Mouse (Mus musculus): ENCODE data around the gene Tbc1d2.
A peak's percentile ranks its signal among the peaks of the same experiment; 100 is the strongest.
"Not testable (repeated sequence)": the region's sequence is repeated elsewhere in the genome, so short reads cannot be mapped to it uniquely, and the experiment has no call there.

Gene Tbc1d2

GRCm38 (mm10) chr4:46642924-46643675, 6.9 kb downstream of the Tbc1d2 start:
- no peak for DNase-seq (ENCODE audit: low spot score in 2 of 2)

GRCm38 (mm10) chr4:46641283-46641682, 8.7 kb downstream of the Tbc1d2 start:
- no peak for DNase-seq (ENCODE audit: low spot score in 2 of 2)

GRCm38 (mm10) chr4:46639866-46640265, 10.1 kb downstream of the Tbc1d2 start:
- no peak for DNase-seq (ENCODE audit: low spot score in 2 of 2)

DNA sequence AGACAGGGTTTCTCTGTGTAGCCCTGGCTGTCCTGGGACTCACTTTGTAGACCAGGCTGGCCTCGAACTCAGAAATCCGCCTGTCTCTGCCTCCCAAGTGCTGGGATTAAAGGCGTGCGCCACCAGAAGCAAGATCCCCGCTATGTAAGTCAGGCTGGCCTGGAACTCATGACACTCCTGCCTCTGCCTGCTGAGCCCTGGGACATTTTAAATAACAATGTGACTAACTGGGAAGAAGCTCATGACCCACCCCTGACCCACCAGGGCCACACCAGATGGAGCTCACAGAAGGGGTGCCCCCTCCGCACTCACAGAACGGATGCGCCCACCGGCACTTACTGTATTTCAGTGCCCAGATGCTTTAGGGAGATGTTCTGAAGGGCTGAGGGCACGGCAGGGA, 12.8 kb downstream of the Tbc1d2 start:
- DNase-seq (ENCODE audit: low spot score in 2 of 2) = not testable (repeated sequence)

DNA sequence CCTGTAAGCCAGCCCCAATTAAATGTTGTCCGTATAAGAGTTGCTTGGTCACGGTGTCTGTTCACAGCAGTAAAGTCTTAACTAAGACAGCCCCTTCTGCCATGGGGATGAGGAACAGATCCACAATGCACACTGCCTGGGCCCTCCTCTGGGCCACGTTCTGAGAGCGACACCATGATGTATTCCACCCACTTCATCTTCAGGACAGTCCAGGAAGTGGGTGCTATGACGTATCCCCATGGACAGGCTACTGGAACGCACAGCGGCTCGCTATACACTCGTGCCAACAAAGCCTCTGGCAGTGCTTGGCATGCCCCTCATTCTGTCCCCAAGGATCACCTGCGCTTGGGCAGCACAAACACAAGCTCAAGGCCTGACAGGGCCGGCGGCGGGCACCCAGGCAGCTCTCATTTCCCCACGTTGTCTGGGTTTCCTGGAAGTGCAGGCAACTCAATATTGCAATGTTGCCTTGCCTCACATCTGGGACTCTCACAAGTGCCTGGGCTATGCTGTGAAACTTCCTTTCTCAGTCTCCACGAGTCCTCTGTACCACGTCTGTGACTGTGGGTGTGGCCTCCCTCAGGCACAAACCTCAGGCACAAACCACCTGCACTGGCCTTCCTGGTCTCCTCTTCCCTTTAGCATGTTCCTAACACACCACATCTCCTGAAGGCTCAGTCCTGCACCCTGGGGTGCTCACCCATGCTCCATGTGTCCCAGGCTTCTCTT, 14.1 kb downstream of the Tbc1d2 start:
- DNase-seq (ENCODE audit: low spot score in 2 of 2) = no peak

- no peak for DNase-seq (ENCODE audit: low spot score in 2 of 2)
Measured at GRCm38 (mm10) chr4:46634881-46635280, 15.1 kb downstream of the Tbc1d2 start.

GRCm38 (mm10) chr4:46633565-46633964, 16.4 kb downstream of the Tbc1d2 start:
- not testable (repeated sequence) for DNase-seq (ENCODE audit: low spot score in 2 of 2)

- DNase-seq (ENCODE audit: low spot score in 2 of 2) = no peak
Measured at GRCm38 (mm10) chr4:46632465-46632864, 17.5 kb downstream of the Tbc1d2 start.

DNA sequence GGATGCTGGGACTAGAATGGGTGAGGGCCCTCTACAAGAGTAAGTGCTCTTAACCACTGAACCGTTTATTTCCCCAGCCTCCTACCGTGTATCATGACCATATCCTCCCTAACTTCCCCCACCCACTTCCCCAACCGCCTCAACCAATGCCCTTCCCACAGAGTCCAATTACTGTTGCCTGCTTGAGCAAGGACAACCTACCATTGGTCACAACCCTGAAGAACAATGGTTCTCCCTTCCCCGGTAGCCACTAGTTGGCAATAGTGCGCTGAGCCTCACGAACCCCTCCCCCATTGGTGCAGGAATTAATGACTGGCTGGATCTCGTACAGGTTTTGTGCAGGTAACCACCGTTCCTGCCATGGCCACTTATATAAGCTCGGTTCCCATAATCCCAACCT, 19.6 kb downstream of the Tbc1d2 start:
- no peak for DNase-seq (ENCODE audit: low spot score in 2 of 2)

GRCm38 (mm10) chr4:46628873-46629272, 21.1 kb downstream of the Tbc1d2 start:
- no peak for DNase-seq (ENCODE audit: low spot score in 2 of 2)

DNA sequence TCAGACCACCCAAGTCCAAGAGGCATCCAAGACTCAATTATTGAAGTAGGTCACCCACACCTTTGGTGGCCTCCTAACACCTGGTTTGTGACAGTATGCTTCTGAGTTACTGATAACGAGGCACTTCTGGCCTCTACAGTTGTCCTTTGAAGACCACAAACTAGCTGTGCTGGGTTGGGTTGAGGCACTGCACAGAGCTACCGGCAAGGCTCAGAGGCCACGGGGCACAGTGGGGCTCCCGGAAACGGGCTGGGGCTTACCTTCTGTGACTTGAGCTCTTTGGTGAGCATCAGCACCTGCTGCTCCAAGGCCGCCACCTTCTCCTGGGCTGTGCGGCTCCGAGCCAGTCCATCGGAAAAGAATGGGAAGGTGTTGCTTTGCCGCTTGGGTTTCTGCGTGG, 21.9 kb downstream of the Tbc1d2 start:
- no peak for DNase-seq (ENCODE audit: low spot score in 2 of 2)

DNA sequence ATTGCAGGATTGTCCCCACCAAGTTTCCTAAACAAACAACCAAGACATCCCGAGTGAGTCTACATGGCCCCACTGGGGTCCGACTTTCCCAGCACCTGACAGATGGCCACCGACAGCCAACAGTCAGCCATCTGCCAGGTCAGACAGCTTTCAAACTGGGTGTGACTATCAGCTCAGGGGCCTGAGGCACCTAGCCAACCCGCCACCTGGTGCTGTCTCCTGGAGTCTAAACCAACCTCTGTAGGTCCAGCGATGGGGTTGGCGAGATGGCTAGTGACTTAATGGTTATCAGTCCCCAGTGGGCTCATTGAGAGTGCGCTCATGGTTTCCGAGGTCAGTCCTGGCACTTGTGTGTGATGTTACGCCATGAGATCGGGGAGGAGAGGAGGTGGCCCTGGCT, 24.9 kb downstream of the Tbc1d2 start:
- peak in 1 of 2 experiments; percentile 69 for DNase-seq (ENCODE audit: low spot score in 2 of 2)

DNA sequence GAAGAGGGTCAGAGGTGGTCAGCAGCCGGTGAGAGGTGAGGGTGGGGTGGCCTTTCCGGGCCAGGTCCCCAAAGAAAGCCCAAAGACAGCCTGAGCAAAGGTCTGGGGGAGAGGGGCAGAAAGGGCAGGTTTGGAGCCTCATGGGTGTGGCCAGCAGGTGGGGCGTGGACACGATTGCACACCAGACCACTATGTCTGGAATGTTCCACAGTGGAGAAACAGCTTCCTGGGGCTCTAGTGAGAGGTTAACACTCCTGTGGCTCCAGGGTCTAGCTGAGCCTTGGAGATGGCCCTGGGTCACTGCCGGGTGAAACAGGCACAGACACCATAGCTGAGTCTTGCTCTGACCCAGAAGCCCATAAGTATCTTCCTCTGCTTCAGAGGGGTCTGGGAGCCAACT, 27.0 kb downstream of the Tbc1d2 start:
- DNase-seq (ENCODE audit: low spot score in 2 of 2) = no peak

GRCm38 (mm10) chr4:46620946-46621345, 29.1 kb downstream of the Tbc1d2 start:
- no peak for DNase-seq (ENCODE audit: low spot score in 2 of 2)

- peak in 1 of 2 experiments; percentile 37 for DNase-seq (ENCODE audit: low spot score in 2 of 2)
Measured at GRCm38 (mm10) chr4:46620330-46620729, 29.7 kb downstream of the Tbc1d2 start.

DNA sequence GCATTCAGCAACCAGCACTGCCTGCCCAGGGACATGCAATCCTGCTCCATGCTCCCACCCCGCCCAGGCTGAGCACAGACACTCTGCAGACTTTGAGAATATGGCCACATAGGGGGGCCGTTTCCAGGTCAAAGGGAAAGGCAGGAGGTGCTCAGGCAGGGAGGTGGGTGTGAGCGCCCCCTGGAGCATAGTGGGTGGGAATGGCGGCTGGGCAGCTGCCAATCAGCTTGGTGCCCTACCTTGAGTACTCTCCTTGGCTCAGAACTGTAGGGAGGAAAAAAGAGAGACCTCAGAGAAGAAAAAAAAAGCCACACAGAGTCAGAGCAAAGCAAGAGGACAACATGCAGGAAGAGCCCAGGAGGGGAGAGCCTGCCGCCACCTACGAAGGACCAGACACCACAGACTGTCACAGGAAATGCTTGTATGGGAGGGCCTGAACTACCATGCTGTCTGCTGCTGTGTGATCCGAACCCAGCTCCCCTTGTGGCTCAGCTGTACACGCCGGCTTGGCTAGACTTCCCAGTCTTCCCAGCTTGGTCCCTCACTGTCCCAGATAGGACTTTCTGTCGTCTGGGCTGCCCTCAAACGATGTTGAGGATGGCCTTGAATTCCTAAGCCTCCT, 31.7 kb downstream of the Tbc1d2 start:
- no peak for DNase-seq (ENCODE audit: low spot score in 2 of 2)

- no peak for DNase-seq (ENCODE audit: low spot score in 2 of 2)
Measured at GRCm38 (mm10) chr4:46617408-46617807, 32.6 kb downstream of the Tbc1d2 start.

DNA sequence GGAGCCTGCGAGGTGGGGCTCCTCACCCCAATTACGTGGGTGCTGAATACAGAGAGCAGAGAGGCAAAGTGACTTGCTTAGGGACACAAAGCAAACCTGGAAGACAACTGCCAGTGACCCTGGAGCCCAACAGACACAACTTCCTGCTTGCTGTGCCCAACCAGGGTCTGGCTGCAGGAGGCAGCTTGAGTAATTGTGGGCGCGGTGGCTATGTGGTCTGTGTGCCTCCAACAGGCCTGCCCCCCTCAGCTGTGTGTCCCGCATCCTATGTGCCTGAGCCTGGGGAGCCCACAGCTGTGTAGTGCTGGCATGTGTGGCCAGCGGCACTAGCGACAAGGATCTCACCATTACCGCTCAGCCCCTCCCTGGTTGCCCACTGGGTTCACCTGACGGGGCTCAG, 35.4 kb downstream of the Tbc1d2 start:
- DNase-seq (ENCODE audit: low spot score in 2 of 2) = no peak

DNA sequence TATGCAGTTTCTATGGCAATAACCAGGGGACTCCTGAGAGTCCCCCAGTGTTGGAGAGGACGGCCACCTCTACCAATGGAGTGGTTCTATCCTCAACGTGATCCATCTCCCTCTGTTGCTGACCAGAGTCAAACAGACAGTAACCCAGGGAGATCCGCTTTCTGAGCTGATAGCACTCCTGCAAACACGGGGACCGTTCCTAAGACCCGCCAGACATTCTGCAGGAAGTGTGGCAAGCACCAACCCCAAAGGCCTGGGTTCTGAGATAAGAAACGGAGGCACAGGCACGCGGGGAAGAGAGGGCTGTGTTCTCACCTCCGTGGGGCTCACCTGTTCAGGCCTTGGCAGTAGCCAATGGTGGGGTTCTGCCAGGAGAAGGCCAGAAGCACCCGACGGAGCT, 36.4 kb downstream of the Tbc1d2 start:
- no peak for DNase-seq (ENCODE audit: low spot score in 2 of 2)

DNA sequence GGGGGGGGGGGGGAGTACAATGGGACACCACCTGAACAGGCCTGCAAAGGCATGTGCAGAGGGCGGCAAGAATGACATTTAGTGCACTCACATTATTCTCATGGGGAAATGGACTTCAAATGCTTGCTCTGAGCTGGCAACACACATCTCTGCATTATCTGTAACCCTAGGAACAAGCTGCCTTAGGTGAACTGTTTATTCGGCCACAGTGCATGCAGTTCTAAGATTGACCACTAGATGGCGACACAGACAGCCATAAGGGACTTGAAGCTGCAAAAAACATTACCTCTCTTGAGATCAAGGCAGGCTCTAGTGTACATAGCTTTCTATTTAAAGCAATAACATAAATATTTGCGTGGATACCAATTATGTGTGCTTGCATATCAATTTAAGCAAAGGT, 38.8 kb downstream of the Tbc1d2 start:
- DNase-seq (ENCODE audit: low spot score in 2 of 2) = peak; percentile 84 to 93

DNA sequence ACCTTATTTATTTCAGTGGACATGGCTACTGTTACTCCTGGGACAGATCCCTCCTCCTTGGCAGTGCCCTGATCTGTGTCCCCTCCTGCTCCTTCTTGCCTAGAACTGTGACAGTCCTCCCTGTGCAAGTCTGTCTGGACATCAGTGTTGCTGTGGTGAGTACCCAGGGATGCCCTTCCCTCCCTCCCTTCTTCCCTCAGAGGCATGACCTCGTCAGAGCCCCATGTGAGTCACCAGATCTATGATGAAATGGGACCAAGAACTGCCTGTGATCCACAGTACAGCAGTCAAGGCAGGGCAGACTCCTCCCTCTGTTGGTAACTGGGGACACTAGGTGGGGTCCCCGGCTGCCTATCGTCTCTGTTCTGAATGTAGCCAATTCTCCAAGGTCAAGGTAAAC, 42.4 kb downstream of the Tbc1d2 start:
- no peak for DNase-seq (ENCODE audit: low spot score in 2 of 2)

GRCm38 (mm10) chr4:46605451-46605850, 44.6 kb downstream of the Tbc1d2 start:
- DNase-seq (ENCODE audit: low spot score in 2 of 2) = no peak

DNA sequence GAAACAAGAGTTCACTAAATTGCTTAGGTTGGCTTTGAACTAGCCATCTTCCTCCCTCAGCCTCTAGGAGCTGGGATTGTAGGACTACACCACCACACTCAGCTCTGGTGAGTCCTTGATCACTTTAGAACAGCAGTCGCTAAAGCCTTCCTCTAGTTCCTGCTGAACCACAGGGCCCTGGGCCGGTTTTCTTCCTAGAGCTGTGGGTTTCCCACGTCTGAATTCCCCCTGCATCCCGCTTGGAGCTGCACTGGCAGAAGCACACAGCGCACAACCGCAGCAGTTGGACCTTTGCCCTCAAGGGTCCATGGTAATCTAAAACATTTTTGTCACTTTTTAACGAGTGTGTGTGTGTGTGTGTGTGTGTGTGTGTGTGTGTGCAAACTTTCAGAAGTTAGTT, 47.3 kb downstream of the Tbc1d2 start:
- DNase-seq (ENCODE audit: low spot score in 2 of 2) = no peak

Data from cerebellum, postnatal 4 days (tissue).